Mouse (Mus musculus) forebrain, embryonic 16.5 days (tissue): ENCODE measurements around the gene Clk2. TPM values are rescaled to one million over a fixed set of nuclear protein-coding genes. Genes with fewer than 3 reads are reported as not detected.
A peak's percentile ranks its signal among the peaks of the same experiment; 100 is the strongest.

Experiments
- ATAC-seq: fragments of 200-750 bp; cut with Nextera tagmentation; 2 replicates; pipeline ENCODE4 v1.8.0; 2017; ENCODE audit warnings: mild to moderate bottlenecking, moderate library complexity
- H3K27ac ChIP-seq: fragments of 300-500 bp; sonication (generic); 2 replicates; pipeline ENCODE4 v1.5.1; 2014; ENCODE audit warnings: low read length, control low read depth
- H3K27me3 ChIP-seq: fragments of 300-500 bp; sonication (generic); replicated peaks from 2 replicates; pipeline ENCODE4 v1.6.1; 2014; ENCODE audit warnings: low read length; ENCODE audit not compliant: control insufficient read depth, insufficient read depth
- H3K36me3 ChIP-seq: fragments of 300-500 bp; sonication (generic); 2 replicates; pipeline ENCODE4 v1.6.1; 2014; ENCODE audit not compliant: control insufficient read depth, insufficient read depth
- H3K4me1 ChIP-seq: fragments of 300-500 bp; sonication (generic); replicated peaks from 2 replicates; pipeline ENCODE4 v1.6.1; 2014; ENCODE audit warnings: low read length; ENCODE audit not compliant: control insufficient read depth, insufficient read depth
- H3K4me2 ChIP-seq: fragments of 300-500 bp; sonication (generic); 2 replicates; pipeline ENCODE4 v1.6.1; 2014; ENCODE audit warnings: mild to moderate bottlenecking, low read length, control low read depth
- H3K4me3 ChIP-seq: fragments of 300-500 bp; sonication (generic); replicated peaks from 2 replicates; pipeline ENCODE4 v1.5.1; 2014; ENCODE audit warnings: mild to moderate bottlenecking, low read length, control low read depth
- H3K9ac ChIP-seq: fragments of 300-500 bp; sonication (generic); replicated peaks from 2 replicates; pipeline ENCODE4 v1.6.1; 2014; ENCODE audit warnings: low read depth, low read length, control low read depth
- H3K9me3 ChIP-seq: fragments of 300-500 bp; sonication (generic); 2 replicates; pipeline ENCODE4 v1.6.1; 2016; ENCODE audit warnings: low read length; ENCODE audit not compliant: control insufficient read depth
- WGBS: fragments of 180-500 bp; shearing (Covaris S2); extraction: QIAGEN DNeasy Blood & Tissue Kit; methylation state at CpG from one replicate; pipeline ENCODE4 v1.1.7; 2014; 5-methylcytosine and 5-hydroxymethylcytosine counted together
- polyA plus RNA-seq: library from polyadenylated mRNA; unstranded; fragments of >200 nt; fragmentation: Nextera tagmentation; extraction: Ambion mirVana; gene quantifications from 2 replicates; pipeline ENCODE4 v1.2.1, GENCODE M21; 2015

The Clk2 gene
- polyA plus RNA-seq, 1 experiment from 2014 or later, result 23.9 TPM

GRCm38 (mm10) chr3:89166945-89167344 lies 2.4 kb downstream of the Clk2 start:
- Histone ChIP-seq H3K4me3 (no peak overlapping the region), H3K4me1 (peaks cover 23% of the 10 kb centered on the region), H3K9me3 (no peaks in the 10 kb centered on the region), H3K4me2 (no peak overlapping the region), H3K9ac (no peak overlapping the region), H3K27ac (no peak overlapping the region), H3K27me3 (no peaks in the 10 kb centered on the region), H3K36me3 (peaks cover 28% of the 10 kb centered on the region)
- WGBS, result 92% methylated on average over 19 of the region's 19 CpGs
- ATAC-seq, result no peak

- WGBS, result 95% methylated on average over 11 of the region's 11 CpGs
- peaks cover 30% of the 10 kb centered on the region for H3K36me3 ChIP-seq
Measured at GRCm38 (mm10) chr3:89174844-89175243, 10.2 kb downstream of the Clk2 start.

GRCm38 (mm10) chr3:89175544-89175943 lies 10.9 kb downstream of the Clk2 start:
- H3K4me2 ChIP-seq, result no peak overlapping the region
- ATAC-seq, result no peak
- 93% methylated on average over 10 of the region's 10 CpGs for WGBS
- H3K4me1 ChIP-seq, result peaks cover 13% of the 10 kb centered on the region
- peaks cover 28% of the 10 kb centered on the region for H3K36me3 ChIP-seq
- no peaks in the 10 kb centered on the region for H3K9me3 ChIP-seq
- H3K4me3 ChIP-seq, result no peak overlapping the region
- no peak overlapping the region for H3K27ac ChIP-seq
- H3K9ac ChIP-seq, result no peak overlapping the region
- H3K27me3 ChIP-seq, result no peaks in the 10 kb centered on the region

More at GRCm38 (mm10) chr3:89174844-89175243, 10.2 kb downstream of the Clk2 start:
- no peak overlapping the region for H3K9ac ChIP-seq
- H3K27me3 ChIP-seq, result no peaks in the 10 kb centered on the region
- no peak overlapping the region for H3K27ac ChIP-seq
- no peak for ATAC-seq
- no peak overlapping the region for H3K4me3 ChIP-seq
- no peak overlapping the region for H3K4me2 ChIP-seq
- H3K9me3 ChIP-seq, result no peaks in the 10 kb centered on the region
- H3K4me1 ChIP-seq, result peaks cover 13% of the 10 kb centered on the region

- 86% methylated on average over 7 of the region's 7 CpGs for WGBS
- Histone ChIP-seq H3K36me3 (peaks cover 31% of the 10 kb centered on the region), H3K4me1 (peaks cover 13% of the 10 kb centered on the region), H3K4me2 (no peak overlapping the region), H3K9ac (no peak overlapping the region), H3K4me3 (no peak overlapping the region), H3K9me3 (no peaks in the 10 kb centered on the region), H3K27ac (no peak overlapping the region), H3K27me3 (no peaks in the 10 kb centered on the region)
- ATAC-seq, result no peak
Measured at GRCm38 (mm10) chr3:89176421-89176820, 11.8 kb downstream of the Clk2 start.

- peaks cover 13% of the 10 kb centered on the region for H3K4me1 ChIP-seq
Measured at GRCm38 (mm10) chr3:89177242-89178106, 12.9 kb downstream of the Clk2 start, which contains the start of gene Scamp3. TSS of gene Scamp3 (plus strand) at chr3:89177473.

GRCm38 (mm10) chr3:89178107-89178385 lies 13.5 kb downstream of the Clk2 start:
- peak overlapping the region; percentile 67 for H3K9ac ChIP-seq
- H3K27ac ChIP-seq, result no peak overlapping the region
- H3K4me1 ChIP-seq, result peaks cover 13% of the 10 kb centered on the region
- H3K4me2 ChIP-seq, result peak overlapping the region; percentile 84
- H3K9me3 ChIP-seq, result no peaks in the 10 kb centered on the region
- peaks cover 28% of the 10 kb centered on the region for H3K36me3 ChIP-seq
- peak overlapping the region; percentile 82 for H3K4me3 ChIP-seq
- 8% methylated on average over 6 of the region's 6 CpGs for WGBS
- H3K27me3 ChIP-seq, result no peaks in the 10 kb centered on the region
- ATAC-seq, result no peak

More at GRCm38 (mm10) chr3:89177242-89178106, 12.9 kb downstream of the Clk2 start, which contains the start of gene Scamp3:
- Histone ChIP-seq H3K27ac (peak within 1 kb of the TSS; percentile 39; the same call in 1 of the 2 replicates), H3K9me3 (no peaks in the 10 kb centered on the region), H3K36me3 (peaks cover 28% of the 10 kb centered on the region), H3K27me3 (no peaks in the 10 kb centered on the region), H3K9ac (peak within 1 kb of the TSS; percentile 67), H3K4me3 (peak within 1 kb of the TSS; percentile 82), H3K4me2 (peak within 1 kb of the TSS; percentile 84)
- peak; percentile 97 for ATAC-seq
- WGBS, result under 1% methylated on average over 42 of the region's 43 CpGs

- Histone ChIP-seq H3K4me1 (peaks cover 20% of the 10 kb centered on the region), H3K27ac (no peak overlapping the region), H3K9me3 (no peaks in the 10 kb centered on the region), H3K9ac (no peak overlapping the region), H3K27me3 (no peaks in the 10 kb centered on the region), H3K4me2 (no peak overlapping the region), H3K36me3 (peaks cover 20% of the 10 kb centered on the region), H3K4me3 (no peak overlapping the region)
- 94% methylated on average over 11 of the region's 11 CpGs for WGBS
- no peak for ATAC-seq
Measured at GRCm38 (mm10) chr3:89179056-89179455, 14.5 kb downstream of the Clk2 start.

- peaks cover 29% of the 10 kb centered on the region for H3K4me1 ChIP-seq
- H3K4me3 ChIP-seq, result no peak overlapping the region
- no peaks in the 10 kb centered on the region for H3K27me3 ChIP-seq
- ATAC-seq, result no peak
- H3K9ac ChIP-seq, result no peak overlapping the region
- no peaks in the 10 kb centered on the region for H3K9me3 ChIP-seq
- H3K4me2 ChIP-seq, result no peak overlapping the region
- WGBS, result 93% methylated on average over 27 of the region's 27 CpGs
- H3K36me3 ChIP-seq, result peaks cover 11% of the 10 kb centered on the region
- H3K27ac ChIP-seq, result no peak overlapping the region; the same call in 1 of the 2 replicates
Measured at GRCm38 (mm10) chr3:89181749-89182500, 17.3 kb downstream of the Clk2 start.

GRCm38 (mm10) chr3:89182531-89183057 lies 18.0 kb downstream of the Clk2 start:
- peak; percentile 28 for ATAC-seq
- H3K9ac ChIP-seq, result peak overlapping the region; percentile 89; the same call in 1 of the 2 replicates
- no peaks in the 10 kb centered on the region for H3K9me3 ChIP-seq
- 50% methylated on average over 7 of the region's 7 CpGs for WGBS
- H3K36me3 ChIP-seq, result peaks cover 11% of the 10 kb centered on the region
- H3K27me3 ChIP-seq, result no peaks in the 10 kb centered on the region
- peak overlapping the region; percentile 38 for H3K27ac ChIP-seq
- H3K4me3 ChIP-seq, result peak overlapping the region; percentile 65
- peak overlapping the region; percentile 93 for H3K4me2 ChIP-seq
- H3K4me1 ChIP-seq, result peaks cover 27% of the 10 kb centered on the region
